Mouse (Mus musculus): ENCODE results near the gene Nynrin.
A peak's percentile ranks its signal among the peaks of the same experiment; 100 is the strongest.

DNA sequence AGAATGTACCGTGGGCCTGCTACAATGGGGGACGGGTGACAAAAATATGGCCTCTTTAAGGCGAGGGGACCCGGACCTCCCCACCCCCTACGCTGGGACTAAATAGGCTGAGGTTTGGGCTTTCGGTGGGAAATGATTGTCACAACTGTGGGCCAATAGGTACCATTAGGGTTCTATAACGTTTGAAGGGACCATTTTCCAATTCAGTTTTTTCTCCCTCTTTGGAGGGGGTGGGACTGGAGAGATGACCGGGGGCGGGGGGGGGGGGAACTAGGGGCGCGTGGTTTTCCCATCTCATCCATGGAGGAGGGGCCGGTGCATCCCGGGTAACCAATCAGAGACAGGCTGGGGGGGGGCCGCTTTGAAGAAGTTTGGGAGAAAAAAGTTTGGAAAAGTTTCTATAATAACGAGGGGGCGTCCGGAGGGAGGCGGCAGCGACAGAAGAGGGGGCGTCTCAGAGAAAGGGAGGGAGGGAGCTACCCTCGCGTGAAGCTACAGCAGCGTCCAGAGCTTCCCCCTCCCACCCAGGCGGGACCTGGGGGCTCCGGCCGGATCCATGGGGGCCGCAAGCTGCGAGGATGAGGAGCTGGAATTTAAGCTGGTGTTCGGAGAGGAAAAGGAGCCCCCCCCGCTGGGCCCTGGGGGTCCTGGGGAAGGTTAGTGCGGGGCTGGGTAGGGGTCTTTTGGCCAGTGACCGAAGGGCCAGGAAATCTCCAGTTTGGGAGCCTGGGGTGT is 29.2 kb upstream of the Nynrin start:
- TF ChIP-seq CTCF (IDR thresholded peaks at IDR 0.05; ENCODE audit: insufficient read depth, low read length) (no peak), POLR2A (IDR thresholded peaks at IDR 0.05; ENCODE audit: borderline replicate concordance, extremely low read depth, low read depth, low read length) (peak; percentile 19; the same call in 1 of the 2 replicates)

All from lung, adult 2 months (tissue).